Mouse (Mus musculus) heart, embryonic 13.5 days (tissue): ENCODE measurements around the gene Prkg1. TPM values are rescaled to one million over a fixed set of nuclear protein-coding genes. Genes with fewer than 3 reads are reported as not detected.
"Not testable (repeated sequence)": the region's sequence is repeated elsewhere in the genome, so short reads cannot be mapped to it uniquely, and the experiment has no call there.

Experiments used
- ATAC-seq: fragments of 200-750 bp; cut with Nextera tagmentation; 2 replicates; pipeline ENCODE4 v1.8.0; 2017; ENCODE audit warnings: moderate TSS enrichment; ENCODE audit not compliant: insufficient number of reproducible peaks, low FRiP score, low TSS enrichment; ENCODE audit errors: extremely low read depth
- H3K27ac ChIP-seq: fragments of 300-500 bp; sonication (generic); replicated peaks from 2 replicates; pipeline ENCODE4 v1.5.1; 2015; ENCODE audit warnings: moderate library complexity, mild to moderate bottlenecking, inconsistent platforms
- H3K27me3 ChIP-seq: fragments of 300-500 bp; sonication (generic); replicated peaks from 2 replicates; pipeline ENCODE4 v1.6.1; 2015; ENCODE audit warnings: mild to moderate bottlenecking, inconsistent platforms
- H3K36me3 ChIP-seq: fragments of 300-500 bp; sonication (generic); 2 replicates; pipeline ENCODE4 v1.6.1; 2015; ENCODE audit warnings: mild to moderate bottlenecking, inconsistent platforms
- H3K4me1 ChIP-seq: fragments of 300-500 bp; sonication (generic); 2 replicates; pipeline ENCODE4 v1.6.1; 2015; ENCODE audit warnings: inconsistent platforms
- H3K4me2 ChIP-seq: fragments of 300-500 bp; sonication (generic); 2 replicates; pipeline ENCODE4 v1.6.1; 2015; ENCODE audit warnings: inconsistent platforms, mild to moderate bottlenecking, moderate library complexity
- H3K4me3 ChIP-seq: fragments of 300-500 bp; sonication (generic); 2 replicates; pipeline ENCODE4 v1.5.1; 2015; ENCODE audit warnings: moderate library complexity, mild to moderate bottlenecking, inconsistent platforms
- H3K9ac ChIP-seq: fragments of 300-500 bp; sonication (generic); 2 replicates; pipeline ENCODE4 v1.6.1; 2015; ENCODE audit warnings: inconsistent platforms, mild to moderate bottlenecking, moderate library complexity
- H3K9me3 ChIP-seq: fragments of 300-500 bp; sonication (generic); 2 replicates; pipeline ENCODE4 v1.6.1; 2016; ENCODE audit warnings: inconsistent platforms
- WGBS: fragments of 180-500 bp; shearing (Covaris S2); methylation state at CpG from one replicate; pipeline ENCODE4 v1.1.7; 2015; ENCODE audit warnings: mixed read lengths; 5-methylcytosine and 5-hydroxymethylcytosine counted together
- polyA plus RNA-seq: library from polyadenylated mRNA; unstranded; fragments of >200 nt; fragmentation: Nextera tagmentation; extraction: Ambion mirVana; gene quantifications from 2 replicates; pipeline ENCODE4 v1.2.1, GENCODE M21; 2015

The Prkg1 gene
- polyA plus RNA-seq, 1 experiment from 2014 or later, result 6.9 TPM

DNA sequence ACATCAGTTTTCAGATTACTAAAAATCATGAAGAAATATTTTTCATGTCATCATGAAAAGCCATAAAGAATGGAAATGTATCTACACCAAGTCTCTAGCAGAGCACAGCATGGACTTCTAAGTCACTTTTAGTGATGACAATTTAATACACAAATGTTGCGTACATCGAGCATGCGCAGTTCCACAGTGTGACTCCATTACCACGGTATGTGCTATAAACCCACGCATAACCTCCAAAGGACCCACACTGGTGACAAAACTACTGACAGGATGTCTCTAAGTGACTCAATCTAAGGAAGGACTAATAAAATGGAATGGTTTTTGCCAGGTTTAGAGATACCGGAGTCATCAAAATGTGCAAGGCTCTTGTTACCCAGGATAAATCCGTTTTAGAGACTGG is 480.7 kb downstream of the Prkg1 start:
- no peak overlapping the region for H3K4me3 ChIP-seq
- H3K36me3 ChIP-seq, result no peaks in the 10 kb centered on the region
- H3K4me2 ChIP-seq, result no peak overlapping the region
- H3K27ac ChIP-seq, result no peak overlapping the region
- no peaks in the 10 kb centered on the region for H3K9me3 ChIP-seq
- H3K4me1 ChIP-seq, result peaks cover 9% of the 10 kb centered on the region
- no peak for ATAC-seq
- H3K27me3 ChIP-seq, result no peaks in the 10 kb centered on the region
- 87% methylated on average over 7 of the region's 7 CpGs for WGBS
- no peak overlapping the region for H3K9ac ChIP-seq

- H3K4me1 ChIP-seq, result peaks cover 9% of the 10 kb centered on the region
- H3K36me3 ChIP-seq, result no peaks in the 10 kb centered on the region
- 79% methylated on average over 2 of the region's 2 CpGs for WGBS
- no peak for ATAC-seq
- H3K9me3 ChIP-seq, result no peaks in the 10 kb centered on the region
- H3K4me2 ChIP-seq, result no peak overlapping the region
- H3K27ac ChIP-seq, result no peak overlapping the region
- no peak overlapping the region for H3K4me3 ChIP-seq
- H3K27me3 ChIP-seq, result no peaks in the 10 kb centered on the region
- H3K9ac ChIP-seq, result no peak overlapping the region
Observed at GRCm38 (mm10) chr19:31283617-31284016, 481.2 kb downstream of the Prkg1 start.

DNA sequence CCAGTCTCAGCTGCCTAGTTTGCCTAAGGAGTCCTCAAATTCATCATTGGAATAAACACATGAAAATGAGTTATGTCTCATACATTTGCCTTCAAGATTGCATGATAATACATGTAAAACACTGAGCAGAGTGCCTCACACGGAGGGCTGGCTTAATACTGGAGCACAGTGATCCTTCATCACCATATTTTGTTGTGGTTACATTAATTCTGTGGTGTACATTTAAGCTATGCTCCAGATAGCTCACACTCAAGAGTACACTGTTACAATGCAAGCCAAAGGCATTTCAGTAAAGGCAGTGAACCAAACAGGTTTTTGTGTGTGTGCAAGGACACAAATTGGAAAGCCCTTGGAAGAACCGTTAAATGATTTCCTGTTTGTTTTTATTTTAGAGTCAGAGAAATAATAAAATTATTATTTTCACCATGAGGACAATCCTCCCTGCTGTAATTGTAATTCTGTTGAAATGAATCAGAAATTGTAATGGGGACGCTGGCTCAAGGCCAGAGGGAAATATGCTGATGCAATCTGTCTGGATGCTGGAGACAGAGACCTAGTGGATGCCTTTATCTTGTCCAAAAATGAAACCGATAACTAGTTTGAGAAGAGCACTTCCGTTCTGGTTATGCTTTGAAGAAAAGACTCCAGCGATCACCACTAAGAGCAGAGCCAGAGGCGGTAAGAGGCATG is 484.9 kb downstream of the Prkg1 start:
- Histone ChIP-seq H3K27me3 (no peaks in the 10 kb centered on the region), H3K4me3 (no peak overlapping the region), H3K4me2 (no peak overlapping the region), H3K9me3 (no peaks in the 10 kb centered on the region), H3K9ac (no peak overlapping the region), H3K4me1 (peaks cover 9% of the 10 kb centered on the region), H3K27ac (no peak overlapping the region), H3K36me3 (no peaks in the 10 kb centered on the region)
- WGBS, result 71% methylated on average over 7 of the region's 7 CpGs
- ATAC-seq, result no peak

DNA sequence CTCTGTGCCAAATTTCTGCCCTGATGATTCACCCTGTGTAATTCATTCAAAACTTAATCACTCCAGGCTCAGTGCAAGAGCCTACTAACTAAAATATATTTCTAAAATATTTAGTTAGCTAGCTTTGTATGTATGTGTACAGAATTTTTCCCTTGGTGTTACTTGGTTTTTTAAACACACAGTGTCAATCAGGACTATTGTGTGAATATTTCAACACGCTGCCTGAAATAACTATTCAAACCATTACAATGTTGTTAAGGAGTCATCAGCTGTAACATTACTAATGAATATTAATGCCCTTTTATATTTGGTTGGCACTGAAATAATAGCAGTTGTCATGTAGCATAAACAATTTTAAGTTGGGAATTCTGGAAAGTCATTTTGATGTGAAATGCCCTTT is 502.4 kb downstream of the Prkg1 start:
- Histone ChIP-seq H3K9me3 (no peaks in the 10 kb centered on the region), H3K27me3 (no peaks in the 10 kb centered on the region), H3K4me2 (no peak overlapping the region), H3K4me1 (no peaks in the 10 kb centered on the region), H3K9ac (no peak overlapping the region), H3K36me3 (no peaks in the 10 kb centered on the region), H3K4me3 (no peak overlapping the region), H3K27ac (no peak overlapping the region)
- no peak for ATAC-seq
- 88% methylated on average over 1 of the region's 1 CpGs for WGBS

DNA sequence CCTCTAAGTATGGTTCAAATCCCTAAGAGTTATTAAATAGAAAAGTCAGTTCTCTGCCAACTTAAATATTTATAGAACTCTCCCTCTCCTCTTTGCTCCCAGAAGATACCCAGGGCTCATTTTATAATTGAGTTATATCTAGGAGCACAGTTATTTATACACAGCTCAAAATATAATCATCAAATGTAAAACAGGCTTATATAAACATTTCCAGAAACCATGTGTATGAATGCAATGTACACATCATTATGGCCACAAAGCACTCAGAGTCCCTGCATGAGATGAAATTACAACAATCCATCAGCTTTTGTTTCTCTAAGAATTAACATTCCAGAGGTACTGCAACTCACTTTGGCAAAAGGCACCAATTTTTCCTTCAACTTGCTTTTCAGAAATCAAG is 504.3 kb downstream of the Prkg1 start:
- ATAC-seq, result no peak
- Histone ChIP-seq H3K27ac (no peak overlapping the region), H3K27me3 (no peaks in the 10 kb centered on the region), H3K4me1 (no peaks in the 10 kb centered on the region), H3K36me3 (no peaks in the 10 kb centered on the region), H3K9me3 (no peaks in the 10 kb centered on the region), H3K4me2 (no peak overlapping the region), H3K9ac (no peak overlapping the region), H3K4me3 (no peak overlapping the region)

GRCm38 (mm10) chr19:31255780-31256179 is 509.1 kb downstream of the Prkg1 start:
- no peak overlapping the region for H3K9ac ChIP-seq
- H3K36me3 ChIP-seq, result no peaks in the 10 kb centered on the region
- H3K4me2 ChIP-seq, result no peak overlapping the region
- H3K4me3 ChIP-seq, result no peak overlapping the region
- ATAC-seq, result no peak
- no peaks in the 10 kb centered on the region for H3K9me3 ChIP-seq
- H3K27me3 ChIP-seq, result no peaks in the 10 kb centered on the region
- H3K27ac ChIP-seq, result no peak overlapping the region
- H3K4me1 ChIP-seq, result no peaks in the 10 kb centered on the region
- 70% methylated on average over 2 of the region's 2 CpGs for WGBS

DNA sequence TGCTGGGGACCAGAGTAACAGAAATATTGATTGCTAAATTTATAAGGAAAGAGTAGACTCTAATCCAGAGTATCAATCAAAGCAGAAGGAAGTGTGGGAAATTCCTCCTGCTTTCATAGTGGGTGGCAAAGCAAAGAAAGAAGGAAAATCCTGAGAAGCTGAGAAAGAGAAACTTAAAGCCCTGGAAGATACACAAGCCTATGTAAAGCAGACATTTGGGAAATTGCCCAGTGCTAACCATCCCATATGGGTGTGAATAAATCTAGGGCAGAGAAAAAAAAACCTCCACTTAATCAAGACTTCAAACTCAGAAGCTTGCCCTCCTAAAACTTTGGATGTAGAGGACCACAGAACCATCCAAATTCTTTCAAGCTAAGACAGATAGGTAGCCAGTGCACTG is 532.4 kb downstream of the Prkg1 start:
- H3K27me3 ChIP-seq, result no peaks in the 10 kb centered on the region
- H3K27ac ChIP-seq, result no peak overlapping the region
- H3K9ac ChIP-seq, result no peak overlapping the region
- no peaks in the 10 kb centered on the region for H3K36me3 ChIP-seq
- H3K4me2 ChIP-seq, result no peak overlapping the region
- no peaks in the 10 kb centered on the region for H3K9me3 ChIP-seq
- H3K4me3 ChIP-seq, result no peak overlapping the region
- H3K4me1 ChIP-seq, result no peaks in the 10 kb centered on the region
- no peak for ATAC-seq

GRCm38 (mm10) chr19:31228385-31228784 is 536.4 kb downstream of the Prkg1 start:
- Histone ChIP-seq H3K4me2 (no peak overlapping the region), H3K27ac (no peak overlapping the region), H3K27me3 (no peaks in the 10 kb centered on the region), H3K9me3 (no peaks in the 10 kb centered on the region), H3K36me3 (no peaks in the 10 kb centered on the region), H3K4me1 (no peaks in the 10 kb centered on the region), H3K9ac (no peak overlapping the region), H3K4me3 (no peak overlapping the region)
- 79% methylated on average over 3 of the region's 3 CpGs for WGBS
- no peak for ATAC-seq

DNA sequence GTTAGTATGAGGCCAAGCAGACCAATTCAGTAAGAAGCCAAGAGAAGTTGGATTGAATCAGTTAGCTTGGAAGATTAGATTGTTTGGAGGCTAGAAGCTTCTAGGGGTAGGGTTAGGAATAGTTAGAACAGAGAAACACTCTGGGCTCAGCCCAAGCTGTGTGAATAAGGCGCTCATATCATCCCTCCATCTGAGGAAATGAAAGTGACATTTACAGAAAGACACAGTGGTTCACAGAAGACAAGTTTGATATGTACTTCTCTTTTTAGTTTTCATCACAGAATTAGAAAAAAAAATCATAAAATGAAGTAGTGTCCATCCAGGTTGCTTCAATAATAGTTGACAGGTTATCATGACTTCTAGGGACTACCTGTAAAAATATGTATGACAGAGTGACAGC is 541.4 kb downstream of the Prkg1 start:
- Histone ChIP-seq H3K4me2 (no peak overlapping the region), H3K27ac (no peak overlapping the region), H3K9me3 (no peaks in the 10 kb centered on the region), H3K36me3 (no peaks in the 10 kb centered on the region), H3K4me1 (no peaks in the 10 kb centered on the region), H3K4me3 (no peak overlapping the region), H3K27me3 (no peaks in the 10 kb centered on the region), H3K9ac (no peak overlapping the region)
- no peak for ATAC-seq
- 78% methylated on average over 1 of the region's 1 CpGs for WGBS

GRCm38 (mm10) chr19:31219261-31219660 is 545.6 kb downstream of the Prkg1 start:
- not testable (repeated sequence) for H3K9ac ChIP-seq, H3K4me1 ChIP-seq, H3K27ac ChIP-seq, H3K9me3 ChIP-seq, H3K4me2 ChIP-seq, H3K4me3 ChIP-seq, ATAC-seq, H3K27me3 ChIP-seq, H3K36me3 ChIP-seq
- 69% methylated on average over 4 of the region's 4 CpGs for WGBS

- H3K27me3 ChIP-seq, result no peaks in the 10 kb centered on the region
- no peak overlapping the region for H3K27ac ChIP-seq
- WGBS, result 82% methylated on average over 3 of the region's 3 CpGs
Observed at GRCm38 (mm10) chr19:31210850-31211249, 554.0 kb downstream of the Prkg1 start.

DNA sequence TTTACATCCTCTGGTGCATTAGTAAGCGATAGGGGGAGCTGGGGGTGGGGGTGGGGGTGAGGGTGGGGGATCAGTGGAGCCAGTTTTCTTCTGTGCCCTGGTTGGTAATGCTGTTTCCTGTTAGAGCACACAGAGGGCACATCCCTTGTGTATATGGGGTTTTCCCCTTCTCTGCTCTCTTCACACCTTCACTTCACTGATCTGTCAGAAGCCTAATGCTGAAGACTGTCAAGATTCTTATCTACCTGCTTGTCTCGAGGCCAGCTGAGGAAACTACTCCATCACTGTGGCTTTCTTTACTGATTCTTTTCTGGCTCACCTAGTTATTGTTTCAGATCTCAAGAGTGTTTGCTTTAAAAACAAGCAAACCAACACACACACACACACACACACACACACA is 554.4 kb downstream of the Prkg1 start:
- H3K36me3 ChIP-seq, result no peaks in the 10 kb centered on the region
- 37% methylated on average over 2 of the region's 2 CpGs for WGBS
- no peak overlapping the region for H3K4me3 ChIP-seq
- H3K4me1 ChIP-seq, result peaks cover 8% of the 10 kb centered on the region
- H3K9me3 ChIP-seq, result no peaks in the 10 kb centered on the region
- no peaks in the 10 kb centered on the region for H3K27me3 ChIP-seq
- no peak for ATAC-seq
- no peak overlapping the region for H3K4me2 ChIP-seq
- H3K27ac ChIP-seq, result no peak overlapping the region
- no peak overlapping the region for H3K9ac ChIP-seq

More at GRCm38 (mm10) chr19:31210850-31211249, 554.0 kb downstream of the Prkg1 start:
- no peaks in the 10 kb centered on the region for H3K9me3 ChIP-seq
- H3K4me1 ChIP-seq, result peaks cover 8% of the 10 kb centered on the region
- no peak overlapping the region for H3K9ac ChIP-seq
- H3K4me2 ChIP-seq, result no peak overlapping the region
- no peak overlapping the region for H3K4me3 ChIP-seq
- no peak for ATAC-seq
- no peaks in the 10 kb centered on the region for H3K36me3 ChIP-seq
